Mouse (Mus musculus): ENCODE data around the gene Gys1. TPM values are rescaled to one million over a fixed set of nuclear protein-coding genes. Genes with fewer than 3 reads are reported as not detected.

Gene Gys1
- polyA plus RNA-seq, 1 experiment: 0.09 TPM

- H3K27me3 ChIP-seq (ENCODE audit: control insufficient read depth): peaks cover 100% of the 10 kb centered on the region
- H3K4me1 ChIP-seq (ENCODE audit: control insufficient read depth): peaks cover 10% of the 10 kb centered on the region
- H3K4me3 ChIP-seq (replicated peaks): peak within 1 kb of the TSS; percentile 18
- no peaks in the 10 kb centered on the region for H3K36me3 ChIP-seq (ENCODE audit: control insufficient read depth)
- no peak for TF ChIP-seq GATA1 (IDR thresholded peaks at IDR 0.05; ENCODE audit: low read length)
- no peak for TF ChIP-seq TAL1 (IDR thresholded peaks at IDR 0.05; ENCODE audit: low read length)
- H3K9me3 ChIP-seq (ENCODE audit: control insufficient read depth, low read length): peaks cover 6% of the 10 kb centered on the region; the same call in 1 of the 2 replicates
These were observed 21.4 kb upstream of the Gys1 start, which contains the start of gene Ntf5 for GRCm38 (mm10) chr7:45413113-45413863. TSS of gene Ntf5 (plus strand) at chr7:45413695.

GRCm38 (mm10) chr7:45413864-45414739 is 20.5 kb upstream of the Gys1 start:
- peaks cover 100% of the 10 kb centered on the region for H3K27me3 ChIP-seq (ENCODE audit: control insufficient read depth)
- no peaks in the 10 kb centered on the region for H3K36me3 ChIP-seq (ENCODE audit: control insufficient read depth)
- H3K4me3 ChIP-seq (replicated peaks): no peak overlapping the region
- peaks cover 6% of the 10 kb centered on the region; the same call in 1 of the 2 replicates for H3K9me3 ChIP-seq (ENCODE audit: control insufficient read depth, low read length)
- no peak for TF ChIP-seq GATA1 (IDR thresholded peaks at IDR 0.05; ENCODE audit: low read length)
- TF ChIP-seq TAL1 (IDR thresholded peaks at IDR 0.05; ENCODE audit: low read length): no peak
- H3K4me1 ChIP-seq (ENCODE audit: control insufficient read depth): peaks cover 10% of the 10 kb centered on the region

- Histone ChIP-seq H3K9me3 (ENCODE audit: control insufficient read depth, low read length) (peaks cover 6% of the 10 kb centered on the region; the same call in 1 of the 2 replicates), H3K27me3 (ENCODE audit: control insufficient read depth) (peaks cover 98% of the 10 kb centered on the region), H3K36me3 (ENCODE audit: control insufficient read depth) (no peaks in the 10 kb centered on the region), H3K4me3 (replicated peaks) (no peak overlapping the region), H3K4me1 (ENCODE audit: control insufficient read depth) (peaks cover 10% of the 10 kb centered on the region)
- TF ChIP-seq TAL1 (IDR thresholded peaks at IDR 0.05; ENCODE audit: low read length): no peak
- TF ChIP-seq GATA1 (IDR thresholded peaks at IDR 0.05; ENCODE audit: low read length): no peak
These were observed 19.9 kb upstream of the Gys1 start for GRCm38 (mm10) chr7:45414740-45415224.

GRCm38 (mm10) chr7:45415636-45416035 is 19.0 kb upstream of the Gys1 start:
- Histone ChIP-seq H3K27me3 (ENCODE audit: control insufficient read depth) (peaks cover 95% of the 10 kb centered on the region), H3K4me3 (replicated peaks) (no peak overlapping the region), H3K4me1 (ENCODE audit: control insufficient read depth) (peaks cover 10% of the 10 kb centered on the region), H3K9me3 (ENCODE audit: control insufficient read depth, low read length) (peaks cover 6% of the 10 kb centered on the region; the same call in 1 of the 2 replicates), H3K36me3 (ENCODE audit: control insufficient read depth) (peaks cover 2% of the 10 kb centered on the region)
- no peak for TF ChIP-seq GATA1 (IDR thresholded peaks at IDR 0.05; ENCODE audit: low read length)
- TF ChIP-seq TAL1 (IDR thresholded peaks at IDR 0.05; ENCODE audit: low read length): no peak

- TF ChIP-seq TAL1 (IDR thresholded peaks at IDR 0.05; ENCODE audit: low read length) (no peak), GATA1 (IDR thresholded peaks at IDR 0.05; ENCODE audit: low read length) (no peak)
- H3K9me3 ChIP-seq (ENCODE audit: control insufficient read depth, low read length): peaks cover 6% of the 10 kb centered on the region; the same call in 1 of the 2 replicates
- H3K4me1 ChIP-seq (ENCODE audit: control insufficient read depth): peaks cover 10% of the 10 kb centered on the region
- no peak overlapping the region for H3K4me3 ChIP-seq (replicated peaks)
- H3K27me3 ChIP-seq (ENCODE audit: control insufficient read depth): peaks cover 71% of the 10 kb centered on the region
- H3K36me3 ChIP-seq (ENCODE audit: control insufficient read depth): peaks cover 25% of the 10 kb centered on the region
These were observed 16.6 kb upstream of the Gys1 start for GRCm38 (mm10) chr7:45417962-45418492.

- Histone ChIP-seq H3K27me3 (ENCODE audit: control insufficient read depth) (peaks cover 51% of the 10 kb centered on the region), H3K4me1 (ENCODE audit: control insufficient read depth) (no peaks in the 10 kb centered on the region), H3K9me3 (ENCODE audit: control insufficient read depth, low read length) (peaks cover 2% of the 10 kb centered on the region; the same call in 1 of the 2 replicates), H3K4me3 (replicated peaks) (no peak overlapping the region), H3K36me3 (ENCODE audit: control insufficient read depth) (peaks cover 46% of the 10 kb centered on the region)
- TF ChIP-seq GATA1 (IDR thresholded peaks at IDR 0.05; ENCODE audit: low read length) (no peak), TAL1 (IDR thresholded peaks at IDR 0.05; ENCODE audit: low read length) (no peak)
These were observed 14.6 kb upstream of the Gys1 start for GRCm38 (mm10) chr7:45419859-45420614.

GRCm38 (mm10) chr7:45420615-45420919 is 14.1 kb upstream of the Gys1 start, which contains the start of gene Lhb:
TSS of gene Lhb (plus strand) at chr7:45420820.
- no peak for TF ChIP-seq GATA1 (IDR thresholded peaks at IDR 0.05; ENCODE audit: low read length)
- TF ChIP-seq TAL1 (IDR thresholded peaks at IDR 0.05; ENCODE audit: low read length): no peak
- peaks cover 1% of the 10 kb centered on the region; the same call in 1 of the 2 replicates for H3K9me3 ChIP-seq (ENCODE audit: control insufficient read depth, low read length)
- peaks cover 45% of the 10 kb centered on the region for H3K27me3 ChIP-seq (ENCODE audit: control insufficient read depth)
- no peaks in the 10 kb centered on the region for H3K4me1 ChIP-seq (ENCODE audit: control insufficient read depth)
- H3K4me3 ChIP-seq (replicated peaks): no peak within 1 kb of the TSS
- peaks cover 51% of the 10 kb centered on the region for H3K36me3 ChIP-seq (ENCODE audit: control insufficient read depth)

GRCm38 (mm10) chr7:45421194-45421593 is 13.4 kb upstream of the Gys1 start:
- Histone ChIP-seq H3K36me3 (ENCODE audit: control insufficient read depth) (peaks cover 56% of the 10 kb centered on the region), H3K27me3 (ENCODE audit: control insufficient read depth) (peaks cover 39% of the 10 kb centered on the region), H3K4me3 (replicated peaks) (no peak overlapping the region), H3K9me3 (ENCODE audit: control insufficient read depth, low read length) (no peaks in the 10 kb centered on the region; the same call in 1 of the 2 replicates), H3K4me1 (ENCODE audit: control insufficient read depth) (no peaks in the 10 kb centered on the region)
- TF ChIP-seq TAL1 (IDR thresholded peaks at IDR 0.05; ENCODE audit: low read length) (no peak), GATA1 (IDR thresholded peaks at IDR 0.05; ENCODE audit: low read length) (no peak)

Measured in erythroblast, embryonic 14.5 days (primary cell).